Mouse (Mus musculus) thymus, adult 2 months (tissue): Measurements from ENCODE around the gene Atn1.

Experiments used
- CTCF ChIP-seq: fragments of 200-500 bp; IDR thresholded peaks from 2 replicates; pipeline ENCODE4 v1.5.1; 2012; ENCODE audit warnings: mild to moderate bottlenecking, control low read depth, low read length, moderate library complexity, borderline replicate concordance; ENCODE audit not compliant: control insufficient read depth, poor library complexity, insufficient read depth; ENCODE audit errors: extremely low read depth
- POLR2A ChIP-seq: fragments of 200-500 bp; IDR thresholded peaks from 2 replicates; pipeline ENCODE4 v1.6.1; 2012; ENCODE audit warnings: mild to moderate bottlenecking, low read length, control low read depth, moderate library complexity; ENCODE audit not compliant: control insufficient read depth, poor library complexity, insufficient read depth; ENCODE audit errors: extremely low read depth

- TF ChIP-seq CTCF (no peak), POLR2A (no peak)
Measured at GRCm38 (mm10) chr6:124787722-124788121, 31.4 kb upstream of the Atn1 start.
